ENCODE assay signal across 10 mouse cellular contexts in genomic region chr7:6240841-6241425, GRCm38 (mm10). TPM values are rescaled to one million over a fixed set of nuclear protein-coding genes. Genes with fewer than 3 reads are reported as not detected.
A peak's percentile ranks its signal among the peaks of the same experiment; 100 is the strongest.
DNase-seq lines count a peak whose midpoint lies in the region; ATAC-seq lines count a peak whose summit lies in the region.
"Not testable (repeated sequence)": the region's sequence is repeated elsewhere in the genome, so short reads cannot be mapped to it uniquely, and the experiment has no call there.
"Had no signal": no experiment of that assay in that cellular context is flagged by ENCODE, and none has a peak within 500 bp of the region (broad histone marks: within the 10 kb centered on the region; RNA-seq: fewer than 3 reads in every experiment).

No protein-coding gene starts in this region.

- H3K27me3 ChIP-seq in midbrain, embryonic 14.5 days (ENCODE audit: control insufficient read depth, insufficient read depth, low read length) = not testable (repeated sequence)

- not testable (repeated sequence) for H3K4me2 ChIP-seq in midbrain, embryonic 14.5 days (ENCODE audit: low read length)

- H3K4me1 ChIP-seq in midbrain, embryonic 14.5 days (ENCODE audit: control insufficient read depth, insufficient read depth, low read length) = not testable (repeated sequence)

- H3K4me3 ChIP-seq in midbrain, embryonic 14.5 days (replicated peaks; ENCODE audit: low read depth, low read length) = not testable (repeated sequence)

- not testable (repeated sequence) for H3K27ac ChIP-seq in midbrain, embryonic 14.5 days (replicated peaks; ENCODE audit: low read depth, low read length)

- DNase-seq in B cell, adult 2 months = peak; percentile 66 to 73
- peak; percentile 33 to 38 for DNase-seq in adrenal gland, adult 18-20 months (ENCODE audit: low spot score in 2 of 2)
- peak; percentile 43 to 70 for DNase-seq in cerebellum, postnatal 25 days
- peak; percentile 26 to 37 for DNase-seq in gastrocnemius, postnatal 4 days (ENCODE audit: low spot score in 2 of 2)
- peak; percentile 28 to 44 for DNase-seq in kidney, adult 8-10 months
- peak; percentile 33 for DNase-seq in left cerebral cortex, postnatal 4 days
- peak; percentile 57 for DNase-seq in midbrain, embryonic 14.5 days
- peak; percentile 15 to 71 for DNase-seq in spleen, postnatal 4 days (ENCODE audit: low spot score in 2 of 2)

- H3K36me3 ChIP-seq in midbrain, embryonic 14.5 days (ENCODE audit: control insufficient read depth, insufficient read depth, low read length) = not testable (repeated sequence)

- not testable (repeated sequence) for H3K9ac ChIP-seq in midbrain, embryonic 14.5 days (replicated peaks; ENCODE audit: low read length)

- not testable (repeated sequence) for H3K9me3 ChIP-seq in midbrain, embryonic 14.5 days (ENCODE audit: control insufficient read depth, low read length)

- 28% methylated on average over 1 of the region's 1 CpGs for WGBS in midbrain, embryonic 14.5 days

- not testable (repeated sequence) for ATAC-seq in midbrain, embryonic 14.5 days (ENCODE audit: low FRiP score, low TSS enrichment)

- intact Hi-C loops in left cerebral cortex, postnatal 4 days (cut with DNase I) = not testable (repeated sequence)

RNA-seq across cellular contexts. Expression of gene Epp13, which starts 11.6 kb away (rescaled TPM):
- not detected for total RNA-seq in adrenal gland, adult 18-20 months (2021)
- total RNA-seq in gastrocnemius, postnatal 4 days (2021) = not detected
- not detected for total RNA-seq in left cerebral cortex, postnatal 4 days (2021)
- polyA plus RNA-seq in midbrain, embryonic 14.5 days (2014; fragmentation: Nextera tagmentation; extraction: Ambion mirVana) = not detected in 2 replicates
- polyA plus RNA-seq: forebrain, embryonic 16.5 days; hindbrain, embryonic 16.5 days had no signal

RNA-seq across cellular contexts. Expression of gene Zscan5b, which starts 18.9 kb away (rescaled TPM):
- total RNA-seq in adrenal gland, adult 18-20 months (2021) = not detected
- not detected for total RNA-seq in gastrocnemius, postnatal 4 days (2021)
- total RNA-seq in left cerebral cortex, postnatal 4 days (2021) = not detected
- not detected in 2 replicates for polyA plus RNA-seq in midbrain, embryonic 14.5 days (2014; fragmentation: Nextera tagmentation; extraction: Ambion mirVana)
- polyA plus RNA-seq: forebrain, embryonic 16.5 days; hindbrain, embryonic 16.5 days had no signal

RNA-seq across cellular contexts. Expression of gene Galp, which starts 44.0 kb away (rescaled TPM):
- total RNA-seq in adrenal gland, adult 18-20 months (2021) = not detected
- not detected for total RNA-seq in gastrocnemius, postnatal 4 days (2021)
- not detected for total RNA-seq in left cerebral cortex, postnatal 4 days (2021)
- polyA plus RNA-seq in midbrain, embryonic 14.5 days (2014; fragmentation: Nextera tagmentation; extraction: Ambion mirVana) = not detected in 2 replicates
- polyA plus RNA-seq: forebrain, embryonic 16.5 days; hindbrain, embryonic 16.5 days had no signal

RNA-seq across cellular contexts. Expression of gene Zfp667, which starts 45.4 kb away (rescaled TPM):
- total RNA-seq in adrenal gland, adult 18-20 months (2021) = 1 to 10 TPM; 5.1 to 6.3 TPM
- 1 to 10 TPM; 5.2 to 5.9 TPM for total RNA-seq in gastrocnemius, postnatal 4 days (2021)
- 10 to 100 TPM; 10.1 to 12.2 TPM for total RNA-seq in left cerebral cortex, postnatal 4 days (2021)
- polyA plus RNA-seq in midbrain, embryonic 14.5 days (2014; fragmentation: Nextera tagmentation; extraction: Ambion mirVana) = 13.9 and 15.7 TPM in 2 replicates
